Mouse (Mus musculus): ENCODE results near the gene Ogfr.

- TF ChIP-seq CTCF (IDR thresholded peaks at IDR 0.05; ENCODE audit: low read depth), result no peak
- TF ChIP-seq EP300 (IDR thresholded peaks at IDR 0.05; ENCODE audit: low read depth), result no peak
Measured at GRCm38 (mm10) chr2:180600569-180601021, 11.6 kb downstream of the Ogfr start.
